Mouse (Mus musculus): ENCODE measurements at regions not wholly inside any gene's neighbourhood (a gene's known extent, or its start where the extent isn't known, plus 50 kb on each side); places are given as distances from the start of the nearest gene placed in this dataset.

- no peak for TF ChIP-seq MAFK (IDR thresholded peaks at IDR 0.05; ENCODE audit: insufficient read depth, low read depth, low read length)
- TF ChIP-seq ZC3H11A (IDR thresholded peaks at IDR 0.05; ENCODE audit: borderline replicate concordance, low read depth, low read length) = no peak
- no peak for TF ChIP-seq CHD2 (IDR thresholded peaks at IDR 0.05; ENCODE audit: low read depth, low read length)
- TF ChIP-seq ZNF384 (IDR thresholded peaks at IDR 0.05; ENCODE audit: low read depth, low read length) = no peak
Observed at GRCm38 (mm10) chr11:109029894-109030293, 109.7 kb downstream of the Axin2 start.

Measured in ES-E14 (cell line).